Mouse (Mus musculus) stomach, postnatal 0 days (tissue): ENCODE results near the gene Aspscr1.

Experiments
- CTCF ChIP-seq: IDR thresholded peaks from 2 replicates; pipeline ENCODE4 v1.5.1; 2016; ENCODE audit warnings: antibody characterized with exemption, low read depth, mild to moderate bottlenecking, moderate library complexity
- EP300 ChIP-seq: optimal IDR thresholded peaks from 2 replicates; pipeline ENCODE3; 2016; ENCODE audit warnings: antibody characterized with exemption

GRCm38 (mm10) chr11:120727564-120727963 is 54.8 kb downstream of the Aspscr1 start:
- TF ChIP-seq EP300 (no peak), CTCF (no peak)
